Mouse (Mus musculus) thymus, postnatal 14 days (tissue): ENCODE results near the gene Tyrobp.

Source experiments
- DNase-seq: peaks from one replicate; pipeline ENCODE4 v3.0.0; 2021

Tyrobp gene

GRCm38 (mm10) chr7:30413596-30413995 lies at the start of gene Tyrobp:
Gene Tyrobp (plus strand): TSS chr7:30413760.
- no peak for DNase-seq

- no peak for DNase-seq
These were observed 46.1 kb upstream of the Tyrobp start for GRCm38 (mm10) chr7:30367466-30367865.

DNA sequence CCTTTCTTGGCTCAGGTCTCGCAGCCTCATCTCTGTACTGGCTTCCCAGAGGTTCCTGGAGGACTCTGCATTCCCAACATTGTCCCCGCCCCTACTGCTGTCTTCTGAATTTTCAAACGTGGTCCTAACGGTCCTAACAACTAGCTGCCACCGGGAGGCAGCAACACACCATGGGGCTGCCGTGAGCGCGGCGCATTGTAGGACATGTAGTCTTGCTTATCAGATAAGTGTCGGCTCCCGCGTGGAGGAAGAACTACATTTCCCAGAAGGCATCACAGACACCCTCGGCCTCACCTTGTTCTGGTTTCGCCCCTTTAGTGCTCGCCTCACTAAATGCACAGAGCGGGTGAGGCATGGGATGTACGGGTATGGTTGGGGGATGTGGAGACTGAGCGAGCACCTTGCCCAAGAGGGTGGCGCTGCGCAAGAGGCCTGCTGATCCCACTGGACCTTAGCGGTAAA lies 40.0 kb upstream of the Tyrobp start:
- peak; percentile 91 for DNase-seq

DNA sequence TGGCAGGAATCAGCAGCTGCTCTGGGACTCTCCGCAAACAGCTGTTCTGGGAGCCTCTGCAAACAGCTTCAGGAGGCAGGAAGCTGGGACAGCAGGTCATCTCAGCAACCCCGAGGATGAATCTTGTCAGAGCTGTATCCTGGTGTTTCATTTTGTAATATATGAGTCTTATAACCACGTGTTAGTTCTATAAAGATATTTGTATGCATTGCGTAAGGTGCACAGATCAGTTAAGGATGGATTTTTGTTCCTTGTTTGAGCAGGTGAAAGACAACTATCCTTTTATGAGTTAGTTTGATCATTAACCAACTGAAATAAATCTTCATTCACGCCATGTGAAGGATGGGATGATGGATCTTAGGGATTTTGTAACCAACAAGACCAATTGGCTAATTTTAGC lies 33.5 kb upstream of the Tyrobp start:
- DNase-seq = no peak

DNA sequence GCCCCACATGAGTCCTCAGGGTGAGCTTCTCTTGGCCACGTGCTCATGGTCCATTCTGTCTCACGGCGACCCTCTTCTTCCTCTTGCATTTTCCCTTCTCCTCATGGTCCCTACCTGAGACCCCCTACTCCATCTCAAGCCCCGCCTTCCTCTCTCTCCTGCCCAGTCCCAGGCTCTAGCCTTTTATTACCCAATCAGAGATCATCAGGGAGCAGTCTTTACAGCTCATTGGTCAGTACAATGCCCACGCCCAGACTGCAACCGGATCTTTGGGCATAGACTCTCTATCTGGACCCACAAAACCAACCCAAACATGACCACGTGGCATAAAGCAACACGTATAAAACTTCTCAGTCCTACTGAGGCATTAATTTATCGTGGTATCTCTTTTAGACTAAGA lies 29.5 kb upstream of the Tyrobp start:
- DNase-seq = no peak

DNA sequence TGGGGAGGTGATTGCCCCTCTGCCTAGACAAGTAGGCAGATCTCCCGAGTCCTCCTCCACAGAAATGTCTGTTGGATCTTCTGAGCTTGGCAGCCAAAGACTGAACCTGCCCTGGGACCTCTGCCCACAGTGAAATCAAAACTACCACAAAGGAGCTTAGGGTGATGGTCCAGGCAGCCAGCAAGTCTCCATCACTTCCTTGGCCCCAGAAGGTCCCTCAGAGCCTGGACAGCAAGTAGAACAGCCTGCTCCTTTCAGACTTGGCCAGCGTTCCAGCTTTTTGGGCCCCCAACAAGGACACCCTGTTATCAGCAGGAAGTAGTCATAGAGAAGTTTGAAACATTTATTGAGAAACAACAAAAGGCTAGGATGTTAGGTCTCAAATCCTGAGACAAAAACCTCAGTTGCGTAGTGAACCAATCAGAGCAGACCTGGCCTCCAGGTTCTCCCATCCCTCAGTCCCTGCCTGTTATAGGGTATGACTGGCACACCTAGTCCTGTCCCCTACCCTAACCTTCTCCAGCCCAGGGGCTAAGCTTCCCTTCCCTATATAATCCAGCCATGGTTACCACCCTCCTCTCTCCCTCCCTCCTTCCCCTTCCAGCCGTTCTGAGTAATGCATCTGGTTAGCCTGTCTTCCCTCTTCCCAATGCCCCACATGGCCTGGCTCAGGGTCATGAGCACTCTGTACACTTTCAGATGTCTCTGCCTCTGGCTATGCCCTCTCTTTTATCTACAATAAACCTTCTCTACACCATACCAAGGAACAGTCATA lies 20.6 kb upstream of the Tyrobp start:
- DNase-seq = peak; percentile 11

DNA sequence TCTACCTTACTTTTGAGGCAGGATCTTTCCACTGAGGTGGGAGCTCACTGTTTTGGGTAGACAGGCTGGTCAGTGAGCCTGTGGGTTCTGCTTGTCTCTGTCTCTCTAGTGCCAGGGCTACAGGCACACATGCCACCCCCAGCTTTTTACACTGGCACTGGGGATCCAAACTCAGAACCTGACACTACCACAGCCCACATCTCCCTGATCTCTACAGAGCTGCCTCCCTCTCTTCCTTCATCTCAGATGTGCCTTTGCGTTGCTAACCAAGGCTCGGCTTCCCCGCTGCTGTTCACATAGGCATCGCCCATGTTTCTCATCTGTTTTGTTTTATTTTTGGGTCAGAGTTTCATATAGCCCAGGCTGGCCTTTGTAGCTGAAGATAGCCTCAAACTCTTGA lies 19.9 kb upstream of the Tyrobp start:
- DNase-seq = peak; percentile 52

DNA sequence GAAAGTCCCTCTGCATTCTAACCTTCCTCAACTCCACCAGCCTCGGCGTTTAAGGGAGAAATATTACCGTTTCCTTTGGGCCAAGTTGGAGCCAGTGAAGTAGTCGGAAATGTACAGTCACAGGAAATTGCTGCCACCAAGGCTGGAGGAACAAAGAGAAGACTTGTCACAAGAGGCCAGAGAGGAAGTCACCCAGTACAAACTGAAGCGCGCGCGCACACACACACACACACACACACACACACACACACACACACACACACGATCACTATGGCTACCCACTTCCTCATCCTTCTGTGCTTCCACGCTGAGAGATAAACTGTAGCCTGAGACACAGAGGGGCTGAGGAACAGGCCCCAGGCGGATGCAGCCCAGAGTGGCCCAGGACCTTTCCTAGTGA lies 19.2 kb upstream of the Tyrobp start:
- DNase-seq = peak; percentile 81

DNA sequence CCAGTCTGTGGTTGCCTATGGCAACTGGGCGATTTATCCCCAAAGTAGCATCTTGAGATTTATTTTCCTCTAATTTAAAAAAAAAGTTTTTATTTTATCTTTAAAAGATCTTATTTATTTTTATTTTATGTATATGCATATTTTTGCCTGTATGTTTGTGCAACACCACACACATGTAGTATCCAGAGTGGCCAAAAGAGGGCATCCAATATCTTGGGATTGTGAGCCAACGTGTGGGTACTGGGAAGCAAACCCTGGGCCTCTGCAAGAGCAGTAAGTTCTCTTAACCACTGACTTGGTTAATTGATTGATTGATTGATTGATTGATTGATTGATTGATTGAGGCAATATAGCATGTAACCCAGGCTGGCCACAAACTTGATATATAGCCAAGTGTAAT lies 18.7 kb upstream of the Tyrobp start:
- DNase-seq = peak; percentile 65

DNA sequence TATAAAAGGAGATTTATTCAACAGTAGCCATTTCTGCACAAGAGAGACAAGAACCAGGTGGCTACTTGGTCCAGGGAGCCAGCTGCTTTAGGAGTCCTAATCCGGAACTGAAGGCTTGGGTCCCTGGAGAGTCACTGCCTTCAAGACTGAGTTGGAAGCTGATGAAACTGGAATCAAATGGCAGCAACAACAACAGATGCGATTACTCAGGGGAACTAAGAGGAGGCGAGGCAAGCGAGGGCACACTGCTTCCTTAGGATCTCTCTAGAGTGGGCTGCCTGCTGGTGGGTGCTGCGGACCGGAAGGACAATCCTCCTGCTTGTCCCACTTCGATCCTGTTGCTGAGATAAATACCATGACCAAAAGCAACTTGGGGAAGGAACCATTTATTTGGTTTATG lies 13.9 kb upstream of the Tyrobp start:
- DNase-seq = no peak

DNA sequence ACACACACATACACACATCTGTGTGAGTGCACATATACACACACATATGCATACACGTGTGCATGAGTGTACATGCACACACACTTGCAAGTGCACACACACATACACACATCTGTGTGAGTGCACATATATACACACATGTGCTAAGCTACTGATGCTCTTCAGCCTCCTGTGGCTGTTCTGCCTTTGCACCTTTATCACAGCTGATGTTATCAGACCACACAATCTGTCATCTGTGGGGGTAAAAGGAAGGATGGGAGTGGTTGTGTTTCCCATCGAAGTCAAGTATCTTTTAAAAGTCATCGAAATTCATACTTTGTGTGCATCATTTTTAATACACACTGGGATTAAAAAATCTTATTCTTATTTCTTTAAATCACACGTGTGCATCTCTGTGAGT lies 11.2 kb upstream of the Tyrobp start:
- DNase-seq = no peak

- DNase-seq = no peak
These were observed 4.9 kb upstream of the Tyrobp start for GRCm38 (mm10) chr7:30408639-30409038.

- DNase-seq = peak; percentile 54
These were observed 3.8 kb upstream of the Tyrobp start for GRCm38 (mm10) chr7:30409789-30410188.

DNA sequence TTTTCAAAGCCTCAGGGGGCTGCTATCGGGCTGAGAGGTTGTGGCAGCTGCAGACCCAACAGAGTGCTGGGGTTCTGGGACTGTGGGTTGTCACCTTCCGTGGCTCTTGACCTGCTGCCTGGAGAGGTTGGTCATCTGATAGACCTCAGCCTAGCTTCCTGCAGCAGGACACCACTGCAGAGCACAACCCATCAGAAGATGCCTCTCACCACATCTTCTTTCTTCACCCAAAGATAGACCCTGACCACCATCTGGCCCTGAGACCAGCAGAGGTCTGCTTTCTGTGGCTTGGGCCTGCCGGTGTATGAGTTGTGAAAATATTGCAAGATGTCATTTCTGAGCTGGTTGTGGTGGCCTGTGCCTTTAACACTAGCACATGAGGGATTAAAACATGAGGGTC lies 2.5 kb upstream of the Tyrobp start:
- no peak for DNase-seq

DNA sequence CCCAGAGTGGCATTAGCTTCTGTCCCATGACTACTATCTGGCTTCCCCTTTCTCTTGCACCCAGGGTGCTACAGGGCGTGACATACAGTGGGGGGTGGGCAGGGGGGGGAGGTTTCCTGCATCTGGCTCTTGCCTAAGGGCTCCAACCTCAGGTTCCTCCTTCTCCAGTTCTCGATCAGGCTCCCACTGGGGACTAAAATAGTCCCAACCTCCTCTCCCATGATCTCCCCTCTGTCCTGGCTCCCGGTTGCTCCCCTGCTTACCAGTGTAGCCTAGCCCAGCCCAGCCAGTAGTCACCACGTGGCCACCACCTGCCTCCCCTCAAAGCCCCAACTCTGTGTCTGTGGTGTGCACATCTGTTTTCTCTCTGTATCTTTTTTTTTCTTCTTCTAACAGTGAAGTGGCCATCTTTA lies 819 bp upstream of the Tyrobp start:
- peak; percentile 61 for DNase-seq

DNA sequence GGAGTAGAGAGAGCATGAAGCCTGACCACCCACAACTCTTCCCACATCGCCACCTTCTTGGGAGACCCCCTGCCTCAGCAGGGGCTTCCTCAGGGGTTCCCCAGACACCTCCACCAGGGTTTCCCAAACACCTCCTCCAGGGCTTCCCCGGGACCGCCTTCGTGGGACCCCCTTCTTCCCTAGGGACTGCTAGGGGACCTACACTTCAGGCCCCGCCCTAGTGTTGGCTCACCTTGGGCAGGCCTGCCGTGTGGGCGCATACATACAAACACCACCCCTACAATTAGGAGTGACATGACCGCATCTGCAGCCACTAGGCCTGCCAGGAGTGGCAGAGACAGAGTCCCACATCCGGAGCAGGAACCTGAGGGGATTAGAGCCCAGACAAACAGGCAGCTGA lies 4.3 kb downstream of the Tyrobp start:
- DNase-seq = peak; percentile 64

DNA sequence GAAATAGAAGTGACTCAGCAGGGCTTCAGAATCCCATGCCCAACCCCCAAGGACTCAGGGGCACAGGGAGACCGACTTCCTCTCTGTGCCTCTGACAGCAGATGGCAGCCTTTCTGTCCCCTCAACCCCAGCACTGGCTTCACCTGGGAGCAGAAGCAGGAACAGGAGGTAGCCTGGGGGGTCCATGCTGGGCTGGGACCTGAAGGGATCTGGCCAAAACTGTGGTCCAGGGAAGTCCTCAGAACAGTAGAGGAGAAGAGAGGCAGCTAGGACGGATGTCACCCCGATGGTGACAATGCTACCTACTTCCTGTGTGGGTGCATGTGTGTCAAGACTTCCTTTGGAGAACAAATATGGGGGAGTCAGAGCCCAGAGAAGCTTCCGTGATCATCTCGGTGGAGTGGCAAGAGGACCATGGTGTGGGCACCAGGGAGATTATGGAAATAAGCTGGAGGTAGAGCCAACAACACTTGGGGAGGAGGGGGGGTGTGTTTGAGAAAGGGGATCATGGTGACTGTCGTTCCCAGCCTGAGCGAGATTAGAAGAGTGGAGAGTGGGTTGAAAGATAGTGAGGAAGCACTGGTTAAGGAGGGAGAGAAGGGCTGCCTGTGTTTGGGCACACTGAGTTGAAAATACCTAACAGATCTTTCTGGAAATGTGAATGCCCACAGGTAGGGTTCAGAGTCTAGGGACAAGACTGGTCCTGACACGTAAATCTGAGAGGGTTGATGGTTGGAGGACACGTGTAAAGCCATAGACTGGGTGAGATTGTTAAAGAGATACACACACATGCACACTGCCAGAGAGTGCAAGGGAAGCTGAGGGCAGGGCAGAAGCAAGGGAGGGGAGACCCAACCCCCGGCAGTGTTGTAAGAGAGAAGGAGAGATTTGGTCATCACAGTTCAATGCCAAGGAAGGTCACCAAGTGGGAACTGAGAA lies 6.3 kb downstream of the Tyrobp start, which contains the start of gene Hcst:
Gene Hcst, minus strand, starts transcription at position 294 of the 939 bp plus-strand sequence.
- peak; percentile 72 for DNase-seq

GRCm38 (mm10) chr7:30420673-30421072 lies 7.1 kb downstream of the Tyrobp start:
- DNase-seq = no peak

DNA sequence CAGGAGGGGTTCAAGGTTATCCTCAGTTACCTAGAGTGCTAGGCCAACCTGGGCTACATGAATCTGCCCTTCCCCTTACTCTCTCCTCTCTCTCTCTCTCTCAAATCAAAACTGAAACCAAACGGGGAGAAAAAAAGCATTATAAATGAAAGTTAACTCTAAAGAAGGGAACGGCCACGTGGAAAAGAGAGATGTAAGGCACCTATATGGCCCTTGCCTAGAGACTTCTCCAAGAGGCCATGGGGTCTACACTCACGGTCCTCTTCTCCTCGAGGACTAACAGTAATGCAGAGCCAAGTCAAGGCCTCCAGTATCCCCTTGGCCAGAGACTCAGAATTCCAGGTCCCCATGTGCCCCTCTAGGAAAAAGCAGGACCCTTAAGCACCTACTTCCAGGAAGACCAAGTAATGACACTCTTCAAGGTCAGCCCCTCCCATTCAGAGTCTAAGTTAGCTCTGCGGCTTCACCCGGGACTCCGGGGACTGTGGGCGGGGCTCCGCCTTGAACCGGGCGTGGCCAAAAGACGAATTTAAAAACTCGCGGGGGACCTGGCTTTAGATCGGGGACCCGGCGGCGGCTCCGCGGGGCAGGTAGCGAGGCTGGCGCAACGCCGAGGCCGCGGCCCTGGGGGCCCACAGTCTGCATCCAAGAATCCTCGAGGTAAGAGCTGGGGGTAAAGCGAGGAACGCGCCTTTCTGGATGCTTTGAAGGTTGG lies 7.8 kb downstream of the Tyrobp start, which contains the start of gene Nfkbid:
Gene Nfkbid, plus strand, starts transcription at position 558 of the 715 bp plus-strand sequence.
- DNase-seq = peak; percentile 95

GRCm38 (mm10) chr7:30421890-30422435 lies 8.4 kb downstream of the Tyrobp start:
- DNase-seq = peak; percentile 97

GRCm38 (mm10) chr7:30422560-30422959 lies 9.0 kb downstream of the Tyrobp start:
- no peak for DNase-seq

DNA sequence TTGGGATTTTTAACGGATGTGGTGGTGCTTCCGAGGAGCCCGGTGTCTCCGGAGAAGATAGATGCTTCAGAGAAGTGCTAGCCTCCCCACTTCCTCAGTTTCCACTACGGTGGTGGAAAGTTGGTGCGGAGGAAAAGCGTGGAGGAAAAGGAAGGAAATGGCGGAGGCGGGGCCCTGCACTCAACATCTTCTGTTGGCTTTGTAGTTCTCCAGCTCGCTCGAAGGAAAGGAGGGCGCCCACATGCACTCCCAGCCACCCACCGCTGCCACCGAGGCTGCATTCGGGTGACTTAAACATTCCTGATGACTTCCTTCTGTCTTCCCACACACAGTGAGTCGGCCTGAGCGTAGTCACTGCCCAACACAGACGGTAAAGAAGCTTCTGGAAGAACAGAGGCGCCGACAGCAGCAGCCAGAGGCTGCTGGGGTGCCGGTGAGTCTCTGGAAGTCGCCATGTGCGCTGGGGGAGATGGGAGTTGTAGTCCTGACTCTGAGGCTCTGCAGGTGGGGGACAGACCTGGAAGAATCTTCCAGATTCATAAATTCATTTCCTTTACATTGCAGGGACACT lies 9.6 kb downstream of the Tyrobp start:
- DNase-seq = peak; percentile 75
